Mouse (Mus musculus): ENCODE measurements at regions not wholly inside any gene's neighbourhood (a gene's known extent, or its start where the extent isn't known, plus 50 kb on each side); places are given as distances from the start of the nearest gene placed in this dataset.

DNA sequence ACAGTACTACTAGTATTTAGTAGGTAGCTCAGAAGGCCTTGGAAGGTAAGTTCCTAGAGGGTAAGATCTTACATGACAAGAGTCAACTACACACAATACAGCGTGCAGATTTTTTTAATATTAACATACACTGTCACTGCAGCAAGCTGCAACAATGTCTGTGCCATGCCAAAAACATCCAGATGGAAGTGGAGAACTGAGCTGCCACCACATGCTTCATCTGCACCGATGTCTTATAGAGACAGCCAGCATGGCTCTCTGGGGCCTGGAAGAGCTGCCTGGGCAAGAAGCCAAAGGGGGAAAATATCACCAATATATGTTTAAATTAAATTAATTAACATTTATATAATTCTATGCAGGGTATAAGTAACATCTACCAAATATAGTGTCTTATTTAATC is 795.3 kb downstream of the Cypt12 start:
- ATAC-seq (ENCODE audit: low FRiP score), result no peak
- H3K4me2 ChIP-seq (replicated peaks), result no peak overlapping the region

DNA sequence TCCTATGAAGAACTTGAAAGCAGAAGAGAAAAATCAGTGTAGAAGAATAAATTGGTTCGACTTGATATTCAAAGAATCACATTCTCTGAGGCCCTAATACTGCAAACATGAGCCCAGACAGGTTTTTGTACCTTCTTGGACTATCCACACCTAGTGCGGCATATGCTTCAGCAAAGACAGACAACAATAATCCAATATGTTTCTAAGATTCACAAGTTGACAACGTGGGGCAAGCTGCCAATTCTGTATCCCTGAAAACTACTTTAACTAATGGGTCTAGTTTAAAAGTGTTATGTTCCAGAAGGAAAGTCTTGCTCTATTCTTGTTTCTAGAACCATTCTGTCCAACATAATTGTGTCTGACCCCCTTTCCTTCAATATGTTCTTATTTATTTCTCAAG is 796.0 kb downstream of the Cypt12 start:
- no peak overlapping the region for H3K27ac ChIP-seq
- DNase-seq (ENCODE audit: low spot score) (no peak), ATAC-seq (ENCODE audit: low FRiP score) (no peak)
- H3K9me3 ChIP-seq (ENCODE audit: control insufficient read depth, low read length), result no peaks in the 10 kb centered on the region
- H3K4me3 ChIP-seq (replicated peaks; ENCODE audit: low read length), result no peak overlapping the region
- no peaks in the 10 kb centered on the region for H3K27me3 ChIP-seq (ENCODE audit: control insufficient read depth, insufficient read depth, low read length)
- no peak overlapping the region for H3K9ac ChIP-seq
- H3K36me3 ChIP-seq (replicated peaks; ENCODE audit: control insufficient read depth, insufficient read depth), result no peaks in the 10 kb centered on the region
- H3K4me1 ChIP-seq (replicated peaks; ENCODE audit: control insufficient read depth, insufficient read depth, low read length), result no peaks in the 10 kb centered on the region
- WGBS, result 86% methylated on average over 3 of the region's 3 CpGs
- H3K4me2 ChIP-seq (replicated peaks), result no peak overlapping the region

More for the DNA sequence above, 795.3 kb downstream of the Cypt12 start:
- WGBS, result 83% methylated on average over 2 of the region's 2 CpGs
- no peaks in the 10 kb centered on the region for H3K9me3 ChIP-seq (ENCODE audit: control insufficient read depth, low read length)
- H3K36me3 ChIP-seq (replicated peaks; ENCODE audit: control insufficient read depth, insufficient read depth), result no peaks in the 10 kb centered on the region
- H3K4me1 ChIP-seq (replicated peaks; ENCODE audit: control insufficient read depth, insufficient read depth, low read length), result no peaks in the 10 kb centered on the region
- no peak for DNase-seq (ENCODE audit: low spot score)
- H3K27me3 ChIP-seq (ENCODE audit: control insufficient read depth, insufficient read depth, low read length), result no peaks in the 10 kb centered on the region
- H3K4me3 ChIP-seq (replicated peaks; ENCODE audit: low read length), result no peak overlapping the region
- no peak overlapping the region for H3K9ac ChIP-seq
- no peak overlapping the region for H3K27ac ChIP-seq

DNA sequence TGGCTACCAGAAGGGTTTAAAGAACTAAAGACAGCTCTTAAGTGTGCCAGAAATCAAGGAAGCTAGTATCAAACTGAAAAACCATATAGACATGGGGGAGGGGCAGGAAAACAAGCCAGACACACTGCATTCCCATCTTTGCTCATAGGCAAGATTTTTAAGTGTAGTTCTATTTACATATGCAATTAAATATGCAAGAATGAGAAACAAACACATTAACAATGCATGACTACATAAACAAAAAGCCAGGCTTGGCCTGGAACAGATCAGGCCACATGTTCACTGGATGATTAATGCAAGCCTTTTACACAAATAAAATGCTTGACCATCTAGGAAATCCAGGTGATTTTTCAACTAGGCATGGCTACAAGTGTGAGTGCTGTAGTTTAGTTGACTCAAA is 798.0 kb downstream of the Cypt12 start:
- Histone ChIP-seq H3K9ac (no peak overlapping the region), H3K36me3 (replicated peaks; ENCODE audit: control insufficient read depth, insufficient read depth) (no peaks in the 10 kb centered on the region), H3K4me2 (replicated peaks) (no peak overlapping the region), H3K27ac (no peak overlapping the region), H3K4me1 (replicated peaks; ENCODE audit: control insufficient read depth, insufficient read depth, low read length) (no peaks in the 10 kb centered on the region), H3K4me3 (replicated peaks; ENCODE audit: low read length) (no peak overlapping the region), H3K9me3 (ENCODE audit: control insufficient read depth, low read length) (no peaks in the 10 kb centered on the region), H3K27me3 (ENCODE audit: control insufficient read depth, insufficient read depth, low read length) (no peaks in the 10 kb centered on the region)
- DNase-seq (ENCODE audit: low spot score) (no peak), ATAC-seq (ENCODE audit: low FRiP score) (no peak)

DNA sequence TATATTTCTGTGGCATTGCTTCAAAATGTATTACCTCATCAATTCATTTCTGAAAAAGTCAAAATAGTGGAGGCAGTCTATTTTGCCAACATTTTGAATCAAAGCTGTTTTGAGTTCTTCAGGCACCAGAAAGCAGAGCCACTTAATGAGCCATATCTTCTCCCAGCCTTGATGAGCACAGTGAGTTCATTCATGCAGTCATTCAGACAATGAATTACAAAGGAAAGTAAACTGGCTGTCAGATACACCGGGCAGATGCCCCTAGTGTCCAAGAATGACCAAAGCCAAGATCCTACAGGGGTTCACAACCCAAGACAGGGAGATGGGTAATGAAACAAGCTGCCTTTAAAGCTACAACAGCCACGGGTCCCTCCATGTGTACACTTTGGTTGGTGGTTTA is 798.7 kb downstream of the Cypt12 start:
- ATAC-seq (ENCODE audit: low FRiP score), result no peak
- no peak overlapping the region for H3K27ac ChIP-seq
- H3K4me1 ChIP-seq (replicated peaks; ENCODE audit: control insufficient read depth, insufficient read depth, low read length), result no peaks in the 10 kb centered on the region
- H3K9ac ChIP-seq, result no peak overlapping the region
- no peak overlapping the region for H3K4me3 ChIP-seq (replicated peaks; ENCODE audit: low read length)
- no peaks in the 10 kb centered on the region for H3K9me3 ChIP-seq (ENCODE audit: control insufficient read depth, low read length)
- DNase-seq (ENCODE audit: low spot score), result no peak
- H3K4me2 ChIP-seq (replicated peaks), result no peak overlapping the region
- no peaks in the 10 kb centered on the region for H3K36me3 ChIP-seq (replicated peaks; ENCODE audit: control insufficient read depth, insufficient read depth)
- no peaks in the 10 kb centered on the region for H3K27me3 ChIP-seq (ENCODE audit: control insufficient read depth, insufficient read depth, low read length)
- 45% methylated on average over 2 of the region's 2 CpGs for WGBS

DNA sequence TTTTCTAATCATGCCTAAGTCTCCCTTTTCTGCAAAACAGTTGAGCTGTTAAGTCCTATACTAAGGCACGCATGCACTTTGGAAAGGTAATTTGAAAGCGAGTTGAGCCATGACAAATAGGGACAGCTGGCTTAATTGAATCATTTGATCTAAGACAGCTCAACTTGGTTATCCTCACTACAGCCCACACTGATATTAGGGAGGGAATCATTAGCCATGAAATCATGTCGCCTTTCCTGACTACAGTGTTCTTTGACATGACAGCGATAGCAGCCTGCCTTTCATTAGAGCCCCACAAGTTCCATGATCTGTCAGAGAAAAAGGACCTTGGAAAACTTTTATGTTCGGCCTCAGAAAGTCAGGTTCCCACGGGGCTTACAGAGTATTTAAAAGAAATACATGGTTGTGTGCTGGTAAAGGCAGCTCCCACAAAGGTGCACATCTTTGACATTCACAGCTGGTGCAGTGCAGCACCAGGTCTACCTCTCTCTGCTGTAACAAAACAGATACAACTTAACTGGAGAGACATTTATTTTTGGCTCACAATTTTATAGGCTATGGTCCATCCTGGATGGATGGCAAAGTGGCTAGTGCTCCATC is 803.5 kb downstream of the Cypt12 start:
- DNase-seq (ENCODE audit: low spot score), result no peak
- no peak overlapping the region for H3K27ac ChIP-seq
- H3K9ac ChIP-seq, result no peak overlapping the region
- H3K4me3 ChIP-seq (replicated peaks; ENCODE audit: low read length), result no peak overlapping the region
- H3K4me1 ChIP-seq (replicated peaks; ENCODE audit: control insufficient read depth, insufficient read depth, low read length), result no peaks in the 10 kb centered on the region
- no peaks in the 10 kb centered on the region for H3K27me3 ChIP-seq (ENCODE audit: control insufficient read depth, insufficient read depth, low read length)
- ATAC-seq (ENCODE audit: low FRiP score), result no peak
- H3K9me3 ChIP-seq (ENCODE audit: control insufficient read depth, low read length), result no peaks in the 10 kb centered on the region
- H3K4me2 ChIP-seq (replicated peaks), result no peak overlapping the region
- H3K36me3 ChIP-seq (replicated peaks; ENCODE audit: control insufficient read depth, insufficient read depth), result no peaks in the 10 kb centered on the region
- 76% methylated on average over 6 of the region's 6 CpGs for WGBS

DNA sequence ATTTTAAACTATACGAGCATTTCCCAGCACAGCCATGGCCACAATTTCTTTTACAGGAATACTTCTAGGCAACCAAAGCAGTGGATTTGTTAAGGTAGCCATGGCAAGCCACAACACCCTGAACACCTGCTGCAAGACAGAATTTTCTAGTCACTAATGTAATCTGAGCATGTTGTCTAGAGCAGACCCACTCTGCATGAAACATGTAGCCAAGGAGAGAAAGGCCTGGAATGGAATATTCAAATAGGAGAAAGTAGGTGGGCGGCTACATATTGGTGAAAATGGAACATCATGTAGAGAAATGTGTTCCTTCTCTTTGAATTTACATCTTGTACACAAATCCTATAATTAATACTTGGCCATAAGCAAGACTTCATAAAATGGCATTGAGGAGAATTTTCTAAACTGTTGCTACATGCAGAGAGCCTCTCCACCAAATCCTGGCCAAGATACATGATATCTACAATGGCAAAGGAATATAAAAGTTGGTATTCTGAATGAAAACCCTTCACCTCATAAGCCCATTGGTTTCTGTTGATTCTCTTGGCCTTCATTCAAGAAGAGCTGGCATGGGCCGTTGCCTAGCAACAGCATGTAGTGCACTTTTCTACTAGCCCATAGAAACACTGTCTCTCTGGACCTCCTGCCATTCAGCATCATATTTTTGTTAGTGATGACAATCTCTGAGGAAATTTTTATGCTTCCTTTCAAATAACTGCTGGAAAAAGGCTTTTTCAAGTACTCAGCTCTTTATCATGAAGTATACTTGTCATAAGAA is 816.3 kb downstream of the Cypt12 start:
- Histone ChIP-seq H3K4me3 (replicated peaks; ENCODE audit: low read length) (no peak overlapping the region), H3K27ac (0 out of 2 replicates have a peak overlapping the region, but pooled peaks have one; percentile 18), H3K27me3 (ENCODE audit: control insufficient read depth, insufficient read depth, low read length) (no peaks in the 10 kb centered on the region), H3K4me1 (replicated peaks; ENCODE audit: control insufficient read depth, insufficient read depth, low read length) (peaks cover 6% of the 10 kb centered on the region; the same call in 1 of the 2 replicates), H3K36me3 (replicated peaks; ENCODE audit: control insufficient read depth, insufficient read depth) (no peaks in the 10 kb centered on the region), H3K4me2 (replicated peaks) (no peak overlapping the region), H3K9ac (no peak overlapping the region), H3K9me3 (ENCODE audit: control insufficient read depth, low read length) (no peaks in the 10 kb centered on the region)
- WGBS, result 77% methylated on average over 3 of the region's 3 CpGs
- DNase-seq (ENCODE audit: low spot score) (peak; percentile 74), ATAC-seq (ENCODE audit: low FRiP score) (peak; percentile 85; the same call in 1 of the 2 replicates)

DNA sequence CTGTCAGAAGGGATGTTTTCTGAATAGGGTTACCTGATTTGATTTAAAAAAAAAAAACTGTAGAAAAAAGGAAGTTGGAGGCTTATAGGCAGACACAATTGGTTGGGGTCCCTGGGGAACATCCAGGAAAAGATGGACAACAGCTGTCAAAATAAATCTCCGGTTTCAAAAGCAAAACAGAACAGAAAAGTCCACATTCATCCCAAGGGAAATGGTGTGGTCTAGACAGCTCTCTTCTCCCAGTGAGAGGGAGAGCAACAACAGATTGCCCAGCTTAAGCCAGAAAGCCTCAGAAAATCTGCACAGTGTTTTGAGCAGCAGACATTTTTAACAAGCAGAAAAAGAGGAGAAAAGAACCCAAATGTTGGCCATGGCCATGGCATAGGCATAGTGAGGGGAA is 830.3 kb downstream of the Cypt12 start:
- H3K4me2 ChIP-seq (replicated peaks), result no peak overlapping the region
- H3K4me3 ChIP-seq (replicated peaks; ENCODE audit: low read length), result no peak overlapping the region
- WGBS, result 56% methylated on average over 1 of the region's 1 CpGs
- no peak for ATAC-seq (ENCODE audit: low FRiP score)
- H3K9me3 ChIP-seq (ENCODE audit: control insufficient read depth, low read length), result no peaks in the 10 kb centered on the region
- no peak for DNase-seq (ENCODE audit: low spot score)
- H3K36me3 ChIP-seq (replicated peaks; ENCODE audit: control insufficient read depth, insufficient read depth), result no peaks in the 10 kb centered on the region
- H3K27me3 ChIP-seq (ENCODE audit: control insufficient read depth, insufficient read depth, low read length), result no peaks in the 10 kb centered on the region
- no peak overlapping the region for H3K9ac ChIP-seq
- H3K4me1 ChIP-seq (replicated peaks; ENCODE audit: control insufficient read depth, insufficient read depth, low read length), result no peaks in the 10 kb centered on the region
- H3K27ac ChIP-seq, result no peak overlapping the region

DNA sequence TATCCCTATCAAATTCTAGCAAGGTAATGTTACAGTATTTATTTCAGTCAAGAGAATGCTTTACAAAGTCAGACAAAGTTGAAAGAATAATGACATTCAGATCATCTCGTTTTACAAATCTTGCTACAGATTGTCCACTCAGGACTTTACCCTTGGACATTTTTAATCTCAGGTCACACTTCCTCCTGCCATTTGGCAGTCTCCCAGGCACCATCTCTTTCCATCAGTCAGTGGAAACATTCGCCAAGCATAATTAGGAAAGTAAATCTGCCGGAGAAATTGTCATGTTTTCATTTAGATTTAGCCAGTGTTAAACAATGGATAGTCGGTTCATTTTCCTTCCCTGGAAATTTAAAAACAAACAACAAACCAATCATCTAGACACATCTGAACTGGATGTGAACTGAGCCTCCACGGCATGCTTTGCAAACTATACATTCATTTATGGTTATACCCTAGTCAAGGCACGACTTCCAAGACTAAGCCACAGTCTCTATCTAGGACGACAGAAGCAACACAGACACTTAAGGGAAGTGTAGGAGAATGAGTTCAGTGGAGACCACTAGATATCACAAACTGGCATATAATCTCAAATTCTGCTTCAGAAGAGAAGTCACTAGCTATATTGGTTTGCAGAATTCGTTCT is 839.4 kb downstream of the Cypt12 start:
- no peak for DNase-seq (ENCODE audit: low spot score)

DNA sequence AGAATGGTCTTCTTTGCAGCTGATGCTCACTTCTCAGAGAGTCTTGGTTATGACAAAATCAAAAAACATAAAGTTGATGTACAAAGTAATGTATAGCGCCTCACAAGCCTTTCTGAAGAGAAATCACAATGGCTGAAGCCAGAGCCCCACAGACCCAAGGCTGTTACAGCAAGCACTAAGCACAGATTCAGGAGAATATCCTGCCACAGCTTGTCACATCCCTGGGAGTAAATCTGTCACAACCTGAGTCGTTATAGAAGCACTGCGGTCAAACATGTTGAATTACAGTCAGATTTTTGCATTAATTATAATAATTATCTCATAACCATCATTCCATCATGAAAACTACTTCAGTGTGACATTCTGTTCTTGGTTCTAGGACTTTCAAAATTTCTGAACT is 825.7 kb downstream of the 1700064H15Rik start:
- H3K9me3 ChIP-seq (ENCODE audit: control insufficient read depth, low read length), result no peaks in the 10 kb centered on the region
- 65% methylated on average over 3 of the region's 3 CpGs for whole genome bisulfite sequencing
- H3K4me2 ChIP-seq (replicated peaks), result no peak overlapping the region
- no peak for DNase-seq (ENCODE audit: low spot score)
- H3K27me3 ChIP-seq (ENCODE audit: control insufficient read depth, insufficient read depth, low read length), result no peaks in the 10 kb centered on the region
- no peak overlapping the region for H3K4me3 ChIP-seq (replicated peaks; ENCODE audit: low read length)
- no peak overlapping the region for H3K27ac ChIP-seq
- H3K4me1 ChIP-seq (replicated peaks; ENCODE audit: control insufficient read depth, insufficient read depth, low read length), result no peaks in the 10 kb centered on the region
- no peaks in the 10 kb centered on the region for H3K36me3 ChIP-seq (replicated peaks; ENCODE audit: control insufficient read depth, insufficient read depth)
- H3K9ac ChIP-seq, result no peak overlapping the region
- ATAC-seq (ENCODE audit: low FRiP score), result no peak

More for the DNA sequence above, 839.4 kb downstream of the Cypt12 start:
- Histone ChIP-seq H3K36me3 (replicated peaks; ENCODE audit: control insufficient read depth, insufficient read depth) (no peaks in the 10 kb centered on the region), H3K4me2 (replicated peaks) (no peak overlapping the region), H3K9me3 (ENCODE audit: control insufficient read depth, low read length) (no peaks in the 10 kb centered on the region), H3K9ac (no peak overlapping the region), H3K4me3 (replicated peaks; ENCODE audit: low read length) (no peak overlapping the region), H3K27ac (no peak overlapping the region), H3K4me1 (replicated peaks; ENCODE audit: control insufficient read depth, insufficient read depth, low read length) (no peaks in the 10 kb centered on the region), H3K27me3 (ENCODE audit: control insufficient read depth, insufficient read depth, low read length) (no peaks in the 10 kb centered on the region)
- no peak for ATAC-seq (ENCODE audit: low FRiP score)
- 75% methylated on average over 8 of the region's 8 CpGs for WGBS

Data from hindbrain, embryonic 14.5 days (tissue).